Mouse (Mus musculus) kidney, adult 18-20 months (tissue): ENCODE data around the gene Unc13a.

Source experiments
- DNase-seq: peaks from one replicate; pipeline ENCODE4 v3.0.0; 2021

The Unc13a gene

GRCm38 (mm10) chr8:71577856-71578387 is 93.6 kb downstream of the Unc13a start:
- no peak for DNase-seq

- DNase-seq, result no peak
These were observed 96.5 kb downstream of the Unc13a start for GRCm38 (mm10) chr8:71575020-71575419.

DNA sequence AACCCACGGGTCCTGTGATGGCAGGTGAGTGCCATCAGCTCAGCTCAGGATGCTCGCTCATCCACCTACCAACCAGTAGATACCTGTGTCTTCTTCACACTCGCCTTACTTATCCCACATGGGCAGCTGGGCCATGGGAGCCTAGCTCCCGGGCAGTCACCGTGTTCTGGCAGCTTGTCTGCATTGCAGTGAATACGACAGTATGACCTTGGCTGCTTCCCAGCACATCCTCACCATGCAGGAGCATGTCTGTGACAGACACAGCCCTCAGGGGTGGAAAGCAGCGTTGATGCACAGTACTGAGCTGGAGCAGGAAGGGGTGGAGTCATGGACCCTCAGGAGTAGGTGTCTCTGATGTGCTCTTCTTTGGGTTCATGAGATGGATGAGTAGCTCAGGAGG is 97.1 kb downstream of the Unc13a start:
- no peak for DNase-seq
